Mouse (Mus musculus): ENCODE measurements at regions not wholly inside any gene's neighbourhood (a gene's known extent, or its start where the extent isn't known, plus 50 kb on each side); places are given as distances from the start of the nearest gene placed in this dataset.
A peak's percentile ranks its signal among the peaks of the same experiment; 100 is the strongest.

DNA sequence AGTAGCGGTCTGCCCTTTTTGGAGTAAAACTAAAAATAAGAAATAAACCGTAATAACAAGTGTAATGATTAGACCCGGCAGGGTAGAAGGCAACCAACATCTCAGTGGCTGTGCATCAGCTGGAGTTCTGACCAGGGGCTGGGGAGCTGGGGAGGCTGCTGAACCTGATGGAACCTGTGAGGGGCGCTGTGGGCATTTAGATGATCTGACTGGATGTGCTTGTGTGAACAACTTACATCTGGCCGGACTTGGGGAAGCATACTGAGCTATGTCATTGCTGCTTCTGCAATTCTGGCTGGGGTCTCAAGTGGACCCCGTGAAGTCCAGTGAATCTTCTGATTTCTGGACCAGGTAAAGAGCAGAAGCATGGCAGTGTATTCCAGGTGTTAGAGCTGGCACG is 138.4 kb downstream of the Plekhb2 start:
- TF ChIP-seq CTCF (IDR thresholded peaks at IDR 0.05; ENCODE audit: borderline replicate concordance, extremely low read depth, insufficient read depth, insufficient read length) (peak; percentile 51), POLR2A (IDR thresholded peaks at IDR 0.05; ENCODE audit: borderline replicate concordance, extremely low read depth, insufficient read depth, insufficient read length, poor library complexity, severe bottlenecking) (no peak)
- DNase-seq (ENCODE audit: low read depth) = peak; percentile 58

GRCm38 (mm10) chr1:35000801-35001200 is 151.0 kb downstream of the Plekhb2 start:
- no peak for DNase-seq (ENCODE audit: low read depth)
- TF ChIP-seq CTCF (IDR thresholded peaks at IDR 0.05; ENCODE audit: borderline replicate concordance, extremely low read depth, insufficient read depth, insufficient read length) = no peak
- no peak for TF ChIP-seq POLR2A (IDR thresholded peaks at IDR 0.05; ENCODE audit: borderline replicate concordance, extremely low read depth, insufficient read depth, insufficient read length, poor library complexity, severe bottlenecking)

- DNase-seq (ENCODE audit: low read depth) = peak; percentile 30
- no peak for TF ChIP-seq CTCF (IDR thresholded peaks at IDR 0.05; ENCODE audit: borderline replicate concordance, extremely low read depth, insufficient read depth, insufficient read length)
- no peak for TF ChIP-seq POLR2A (IDR thresholded peaks at IDR 0.05; ENCODE audit: borderline replicate concordance, extremely low read depth, insufficient read depth, insufficient read length, poor library complexity, severe bottlenecking)
Measured at GRCm38 (mm10) chr1:35017471-35017870, 167.7 kb downstream of the Plekhb2 start.

DNA sequence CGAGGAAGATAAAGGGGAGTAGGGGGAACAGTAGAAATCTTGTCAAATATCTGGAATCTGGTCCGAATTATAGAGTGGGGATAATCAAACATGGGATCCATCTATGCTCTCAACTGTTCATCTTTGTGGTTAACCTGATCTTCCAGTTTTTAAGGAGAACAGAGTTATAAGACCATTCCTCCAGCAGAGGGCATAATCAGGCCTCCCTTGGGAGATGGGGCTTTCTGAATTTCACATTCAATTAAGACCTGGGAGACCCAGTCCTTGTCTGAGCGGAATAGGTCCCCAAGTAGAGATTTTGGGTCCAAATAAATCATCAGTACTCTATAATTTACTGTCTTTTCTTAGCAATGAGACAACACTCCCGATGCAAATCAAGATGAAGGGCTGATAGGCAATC is 182.8 kb downstream of the Plekhb2 start:
- DNase-seq (ENCODE audit: low read depth) = peak; percentile 70
- peak; percentile 37; the same call in 1 of the 2 replicates for TF ChIP-seq CTCF (IDR thresholded peaks at IDR 0.05; ENCODE audit: borderline replicate concordance, extremely low read depth, insufficient read depth, insufficient read length)
- TF ChIP-seq POLR2A (IDR thresholded peaks at IDR 0.05; ENCODE audit: borderline replicate concordance, extremely low read depth, insufficient read depth, insufficient read length, poor library complexity, severe bottlenecking) = no peak

DNA sequence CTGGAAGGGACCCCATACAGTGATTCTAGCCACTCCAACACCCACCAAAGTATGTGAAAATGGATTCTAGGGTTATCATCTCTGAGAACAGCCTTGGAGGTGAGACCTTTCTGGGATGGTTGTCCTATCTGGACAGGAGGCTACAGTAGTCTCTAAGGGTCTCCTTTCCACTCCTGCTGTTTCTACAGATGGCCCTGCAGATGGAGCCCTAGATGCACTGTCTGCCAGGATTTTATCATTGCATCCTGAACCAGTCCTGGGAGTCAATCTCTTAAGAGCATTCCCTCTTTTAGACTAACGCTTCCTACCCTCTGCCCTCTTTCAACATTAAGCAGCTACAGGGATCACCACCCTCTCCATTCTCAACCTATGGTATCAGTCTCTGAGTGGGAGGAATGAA is 223.0 kb downstream of the Plekhb2 start:
- DNase-seq (ENCODE audit: low read depth) = no peak
- TF ChIP-seq CTCF (IDR thresholded peaks at IDR 0.05; ENCODE audit: borderline replicate concordance, extremely low read depth, insufficient read depth, insufficient read length) (peak; percentile 5; the same call in 1 of the 2 replicates), POLR2A (IDR thresholded peaks at IDR 0.05; ENCODE audit: borderline replicate concordance, extremely low read depth, insufficient read depth, insufficient read length, poor library complexity, severe bottlenecking) (no peak)

GRCm38 (mm10) chr1:35094873-35095272 is 245.1 kb downstream of the Plekhb2 start:
- no peak for TF ChIP-seq CTCF (IDR thresholded peaks at IDR 0.05; ENCODE audit: borderline replicate concordance, extremely low read depth, insufficient read depth, insufficient read length)
- TF ChIP-seq POLR2A (IDR thresholded peaks at IDR 0.05; ENCODE audit: borderline replicate concordance, extremely low read depth, insufficient read depth, insufficient read length, poor library complexity, severe bottlenecking) = no peak
- no peak for DNase-seq (ENCODE audit: low read depth)

DNA sequence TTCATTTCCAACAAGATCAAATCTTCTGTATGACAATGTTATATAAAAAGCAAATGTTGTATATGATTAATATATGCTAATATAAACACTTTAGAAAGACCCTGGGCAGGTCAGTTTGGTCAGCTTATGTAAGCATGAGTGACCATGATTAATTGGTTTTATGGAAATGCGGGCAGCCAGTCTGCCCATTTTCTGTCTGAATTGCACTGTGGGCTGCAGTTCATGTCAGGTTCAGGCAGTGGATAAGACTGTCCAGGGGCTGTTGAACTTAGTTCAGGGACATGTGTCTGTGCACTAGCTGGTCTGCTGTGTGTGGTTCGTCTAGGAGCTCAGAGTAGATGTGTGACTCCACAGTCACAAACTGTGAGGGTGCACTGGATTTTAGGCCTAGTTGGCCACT is 246.0 kb downstream of the Plekhb2 start:
- no peak for TF ChIP-seq POLR2A (IDR thresholded peaks at IDR 0.05; ENCODE audit: borderline replicate concordance, extremely low read depth, insufficient read depth, insufficient read length, poor library complexity, severe bottlenecking)
- no peak for TF ChIP-seq CTCF (IDR thresholded peaks at IDR 0.05; ENCODE audit: borderline replicate concordance, extremely low read depth, insufficient read depth, insufficient read length)
- peak; percentile 26 for DNase-seq (ENCODE audit: low read depth)

- DNase-seq (ENCODE audit: low read depth) = no peak
- TF ChIP-seq POLR2A (IDR thresholded peaks at IDR 0.05; ENCODE audit: borderline replicate concordance, extremely low read depth, insufficient read depth, insufficient read length, poor library complexity, severe bottlenecking) = no peak
- TF ChIP-seq CTCF (IDR thresholded peaks at IDR 0.05; ENCODE audit: borderline replicate concordance, extremely low read depth, insufficient read depth, insufficient read length) = no peak
Measured at GRCm38 (mm10) chr1:35106665-35107064, 256.9 kb downstream of the Plekhb2 start.

DNA sequence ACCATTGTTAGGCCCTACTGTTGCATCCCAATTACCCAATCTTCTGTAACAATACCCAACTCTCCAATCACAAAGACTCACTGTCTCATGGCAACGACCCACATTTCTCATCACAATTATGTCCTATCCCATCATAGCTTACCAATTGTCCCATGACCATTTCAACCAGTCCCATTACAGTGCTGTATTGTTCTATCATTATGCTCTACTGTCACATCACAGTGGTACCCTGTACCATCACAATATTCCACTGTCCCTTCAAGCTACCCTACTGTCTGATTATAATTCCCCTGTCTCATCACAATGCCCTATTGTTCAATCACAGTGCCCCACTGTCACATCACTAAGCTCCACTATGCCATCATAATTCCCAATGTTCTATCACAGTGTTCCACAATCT is 260.0 kb downstream of the Plekhb2 start:
- TF ChIP-seq CTCF (IDR thresholded peaks at IDR 0.05; ENCODE audit: borderline replicate concordance, extremely low read depth, insufficient read depth, insufficient read length) (no peak), POLR2A (IDR thresholded peaks at IDR 0.05; ENCODE audit: borderline replicate concordance, extremely low read depth, insufficient read depth, insufficient read length, poor library complexity, severe bottlenecking) (no peak)

DNA sequence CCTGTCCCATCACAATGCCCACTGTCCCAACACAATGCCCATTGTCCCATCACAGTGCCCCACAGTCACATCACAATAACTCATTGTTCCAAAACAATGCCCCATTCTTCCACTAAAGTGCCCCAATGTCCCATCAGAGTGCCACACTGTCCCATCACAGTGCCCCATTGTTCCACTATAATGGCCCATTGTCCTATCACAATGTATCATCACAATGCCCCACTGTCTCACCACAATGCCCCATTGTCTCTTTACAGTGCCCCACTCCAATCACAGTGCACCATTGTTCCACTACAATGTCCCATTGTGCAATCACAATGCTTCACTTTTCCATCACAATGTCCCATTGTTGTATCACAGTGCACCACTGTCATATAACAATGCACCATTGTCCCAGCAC is 265.7 kb downstream of the Plekhb2 start:
- no peak for DNase-seq (ENCODE audit: low read depth)
- TF ChIP-seq CTCF (IDR thresholded peaks at IDR 0.05; ENCODE audit: borderline replicate concordance, extremely low read depth, insufficient read depth, insufficient read length) = no peak
- TF ChIP-seq POLR2A (IDR thresholded peaks at IDR 0.05; ENCODE audit: borderline replicate concordance, extremely low read depth, insufficient read depth, insufficient read length, poor library complexity, severe bottlenecking) = no peak

More for the DNA sequence above, 260.0 kb downstream of the Plekhb2 start:
- no peak for DNase-seq (ENCODE audit: low read depth)

DNA sequence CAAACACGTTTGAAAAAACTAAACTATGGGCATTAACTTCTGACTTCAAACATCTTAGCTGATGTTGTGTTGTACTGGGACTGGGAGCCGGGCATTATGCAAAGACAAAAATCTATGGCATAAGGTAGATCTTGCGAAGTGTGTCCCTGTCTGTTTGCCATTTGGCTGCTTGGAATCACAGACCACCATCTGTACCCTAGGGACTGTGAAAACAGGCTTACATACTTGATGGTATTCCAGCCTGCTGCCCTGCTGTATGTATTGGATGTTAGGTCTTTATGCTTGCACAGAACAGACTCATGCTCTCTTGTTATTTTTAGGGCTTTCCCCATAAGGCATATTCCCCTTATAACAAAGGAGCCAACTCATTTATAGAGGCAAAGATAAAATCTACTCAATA is 288.1 kb downstream of the Plekhb2 start:
- DNase-seq (ENCODE audit: low read depth) = peak; percentile 5
- no peak for TF ChIP-seq CTCF (IDR thresholded peaks at IDR 0.05; ENCODE audit: borderline replicate concordance, extremely low read depth, insufficient read depth, insufficient read length)
- TF ChIP-seq POLR2A (IDR thresholded peaks at IDR 0.05; ENCODE audit: borderline replicate concordance, extremely low read depth, insufficient read depth, insufficient read length, poor library complexity, severe bottlenecking) = no peak

GRCm38 (mm10) chr1:35149036-35149435 is 299.3 kb downstream of the Plekhb2 start:
- no peak for DNase-seq (ENCODE audit: low read depth)
- no peak for TF ChIP-seq CTCF (IDR thresholded peaks at IDR 0.05; ENCODE audit: borderline replicate concordance, extremely low read depth, insufficient read depth, insufficient read length)

GRCm38 (mm10) chr1:35162506-35162905 is 312.7 kb downstream of the Plekhb2 start:
- DNase-seq (ENCODE audit: low read depth) = peak; percentile 14
- TF ChIP-seq CTCF (IDR thresholded peaks at IDR 0.05; ENCODE audit: borderline replicate concordance, extremely low read depth, insufficient read depth, insufficient read length) (no peak), POLR2A (IDR thresholded peaks at IDR 0.05; ENCODE audit: borderline replicate concordance, extremely low read depth, insufficient read depth, insufficient read length, poor library complexity, severe bottlenecking) (no peak)

All from brain, embryonic 14.5 days (tissue).